Mouse (Mus musculus) kidney, postnatal 4 days (tissue): ENCODE measurements at regions not wholly inside any gene's neighbourhood (a gene's known extent, or its start where the extent isn't known, plus 50 kb on each side); places are given as distances from the start of the nearest gene placed in this dataset.
A peak's percentile ranks its signal among the peaks of the same experiment; 100 is the strongest.

Experiments used
- DNase-seq, 2 experiments: peaks; one replicate each; pipeline ENCODE4 v3.0.0; 2021; ENCODE audit warnings: mixed read lengths in 2 of 2

- no peak for DNase-seq
Measured at GRCm38 (mm10) chr13:97651761-97652160, 108.7 kb downstream of the Gm10260 start.

GRCm38 (mm10) chr13:97651176-97651575 lies 109.3 kb downstream of the Gm10260 start:
- DNase-seq, result no peak

GRCm38 (mm10) chr13:97650191-97650590 lies 110.2 kb downstream of the Gm10260 start:
- DNase-seq, result no peak

- no peak for DNase-seq
Measured at GRCm38 (mm10) chr13:97647486-97647885, 112.9 kb downstream of the Gm10260 start.

- DNase-seq, result peak in 1 of 2 experiments; percentile 14
Measured at GRCm38 (mm10) chr13:97646021-97646385, 114.4 kb downstream of the Gm10260 start.

- peak; percentile 53 to 69 for DNase-seq
Measured at GRCm38 (mm10) chr13:97645107-97646020, 115.1 kb downstream of the Gm10260 start.

GRCm38 (mm10) chr13:97640236-97640635 lies 120.2 kb downstream of the Gm10260 start:
- DNase-seq, result no peak

- no peak for DNase-seq
Measured at GRCm38 (mm10) chr13:97639656-97640055, 120.8 kb downstream of the Gm10260 start.

- no peak for DNase-seq
Measured at GRCm38 (mm10) chr13:97638457-97639088, 121.9 kb downstream of the Gm10260 start.

- no peak for DNase-seq
Measured at GRCm38 (mm10) chr13:97637506-97637905, 122.9 kb downstream of the Gm10260 start.

GRCm38 (mm10) chr13:97634041-97634788 lies 126.2 kb downstream of the Gm10260 start:
- DNase-seq, result no peak

GRCm38 (mm10) chr13:97633551-97633950 lies 126.9 kb downstream of the Gm10260 start:
- no peak for DNase-seq

GRCm38 (mm10) chr13:97631872-97632402 lies 128.5 kb downstream of the Gm10260 start:
- DNase-seq, result no peak

GRCm38 (mm10) chr13:97630921-97631320 lies 129.5 kb downstream of the Gm10260 start:
- DNase-seq, result no peak

- DNase-seq, result no peak
Measured at GRCm38 (mm10) chr13:97628608-97629007, 131.8 kb downstream of the Gm10260 start.

- DNase-seq, result no peak
Measured at GRCm38 (mm10) chr13:97627247-97627646, 133.2 kb downstream of the Gm10260 start.

- DNase-seq, result no peak
Measured at GRCm38 (mm10) chr13:97626786-97627185, 133.6 kb downstream of the Gm10260 start.

- no peak for DNase-seq
Measured at GRCm38 (mm10) chr13:97626116-97626515, 134.3 kb downstream of the Gm10260 start.

- DNase-seq, result no peak
Measured at GRCm38 (mm10) chr13:97625391-97625790, 135.0 kb downstream of the Gm10260 start.

- peak in 1 of 2 experiments; percentile 40 for DNase-seq
Measured at GRCm38 (mm10) chr13:97618190-97618586, 142.2 kb downstream of the Gm10260 start.

- peak; percentile 58 to 71 for DNase-seq
Measured at GRCm38 (mm10) chr13:97617511-97618189, 142.8 kb downstream of the Gm10260 start.

- DNase-seq, result no peak
Measured at GRCm38 (mm10) chr13:97616919-97617318, 143.5 kb downstream of the Gm10260 start.
